Mouse (Mus musculus) intestine, embryonic 14.5 days (tissue): ENCODE results near the gene Wnt10a. TPM values are rescaled to one million over a fixed set of nuclear protein-coding genes. Genes with fewer than 3 reads are reported as not detected.

Source experiments
- ATAC-seq: fragments of 200-750 bp; cut with Nextera tagmentation; replicated peaks from 2 replicates; pipeline ENCODE4 v1.8.0; 2017; ENCODE audit warnings: low read depth, moderate number of reproducible peaks, moderate TSS enrichment, moderate library complexity; ENCODE audit not compliant: low FRiP score, low TSS enrichment
- DNase-seq: peaks from one replicate; pipeline ENCODE4 v3.0.0-alpha.2; 2018; ENCODE audit warnings: low spot score
- H3K27ac ChIP-seq: fragments of 300-500 bp; sonication (generic); 2 replicates; pipeline ENCODE4 v1.5.1; 2014; ENCODE audit warnings: low read depth, mild to moderate bottlenecking, control low read depth
- H3K27me3 ChIP-seq: fragments of 300-500 bp; sonication (generic); replicated peaks from 2 replicates; pipeline ENCODE4 v1.6.1; 2014; ENCODE audit warnings: low read length, control low read depth; ENCODE audit not compliant: control insufficient read depth, insufficient read depth
- H3K36me3 ChIP-seq: fragments of 300-500 bp; sonication (generic); 2 replicates; pipeline ENCODE4 v1.6.1; 2014; ENCODE audit warnings: low read length, control low read depth; ENCODE audit not compliant: control insufficient read depth, insufficient read depth
- H3K4me1 ChIP-seq: fragments of 300-500 bp; sonication (generic); replicated peaks from 2 replicates; pipeline ENCODE4 v1.6.1; 2014; ENCODE audit warnings: low read length, control low read depth, mixed read lengths; ENCODE audit not compliant: control insufficient read depth, insufficient read depth
- H3K4me2 ChIP-seq: fragments of 300-500 bp; sonication (generic); 2 replicates; pipeline ENCODE4 v1.6.1; 2014; ENCODE audit warnings: low read length
- H3K4me3 ChIP-seq: fragments of 300-500 bp; sonication (generic); 2 replicates; pipeline ENCODE4 v1.5.1; 2014; ENCODE audit warnings: low read depth, low read length, control low read depth, mixed read lengths
- H3K9ac ChIP-seq: fragments of 300-500 bp; sonication (generic); 2 replicates; pipeline ENCODE4 v1.6.1; 2014; ENCODE audit warnings: mild to moderate bottlenecking, low read length
- H3K9me3 ChIP-seq: fragments of 300-500 bp; sonication (generic); 2 replicates; pipeline ENCODE4 v1.6.1; 2016; ENCODE audit warnings: low read length, control low read depth; ENCODE audit not compliant: control insufficient read depth
- WGBS: fragments of 180-500 bp; shearing (Covaris S2); extraction: QIAGEN DNeasy Blood & Tissue Kit; methylation state at CpG from one replicate; pipeline ENCODE4 v1.1.7; 2014; 5-methylcytosine and 5-hydroxymethylcytosine counted together
- polyA plus RNA-seq: library from polyadenylated mRNA; unstranded; fragments of >200 nt; fragmentation: Nextera tagmentation; extraction: Ambion mirVana; gene quantifications from 2 replicates; pipeline ENCODE4 v1.2.1, GENCODE M21; 2014

The Wnt10a gene
- polyA plus RNA-seq, 1 experiment from 2014 or later = 0.30 TPM

DNA sequence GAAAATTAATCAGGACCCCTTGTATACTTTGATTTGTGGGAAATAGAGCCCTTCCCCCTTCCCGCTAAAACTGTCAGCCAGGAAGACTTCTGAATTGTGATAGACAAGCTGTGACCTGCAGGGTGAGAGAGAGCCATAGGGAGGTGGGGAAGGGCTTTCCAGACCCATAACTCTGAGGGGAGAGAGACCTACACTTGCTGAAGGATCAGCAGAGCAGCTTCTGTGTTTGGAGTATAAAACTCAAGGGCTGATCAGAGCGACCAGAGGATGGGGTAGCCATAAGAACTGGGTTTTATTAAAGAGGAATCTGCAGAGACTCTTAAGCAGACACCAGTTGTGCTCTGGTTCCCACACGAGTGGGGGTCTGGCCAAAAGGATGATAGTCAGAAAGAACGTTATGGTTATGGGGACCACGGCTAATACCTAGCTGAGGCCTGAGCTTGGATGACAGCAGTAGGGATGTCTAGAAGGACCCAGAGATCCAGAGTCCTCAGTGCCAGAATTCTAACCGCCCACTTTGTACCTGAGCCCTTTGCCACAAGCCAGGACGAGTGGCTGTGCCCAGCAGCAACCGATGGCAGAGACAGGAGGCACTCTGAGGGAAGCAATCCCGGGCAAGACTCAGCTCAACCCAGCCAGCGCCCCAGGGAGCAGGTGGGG is 13.0 kb downstream of the Wnt10a start:
- WGBS = 12% methylated on average over 10 of the region's 10 CpGs
- Histone ChIP-seq H3K36me3 (no peaks in the 10 kb centered on the region), H3K4me1 (peaks cover 22% of the 10 kb centered on the region), H3K9ac (no peak overlapping the region), H3K27ac (no peak overlapping the region), H3K4me3 (no peak overlapping the region), H3K9me3 (no peaks in the 10 kb centered on the region), H3K27me3 (peaks cover 100% of the 10 kb centered on the region), H3K4me2 (no peak overlapping the region)
- ATAC-seq (no peak), DNase-seq (no peak)

- ATAC-seq (no peak), DNase-seq (no peak)
- 21% methylated on average over 4 of the region's 4 CpGs for WGBS
- peaks cover 21% of the 10 kb centered on the region for H3K4me1 ChIP-seq
- no peaks in the 10 kb centered on the region for H3K9me3 ChIP-seq
- no peaks in the 10 kb centered on the region for H3K36me3 ChIP-seq
- peaks cover 97% of the 10 kb centered on the region for H3K27me3 ChIP-seq
- H3K27ac ChIP-seq = no peak overlapping the region
- H3K4me3 ChIP-seq = no peak overlapping the region
- no peak overlapping the region for H3K9ac ChIP-seq
- H3K4me2 ChIP-seq = no peak overlapping the region
Observed at GRCm38 (mm10) chr1:74805340-74805835, 14.1 kb downstream of the Wnt10a start.

GRCm38 (mm10) chr1:74805843-74806242 is 14.5 kb downstream of the Wnt10a start:
- Histone ChIP-seq H3K4me3 (no peak overlapping the region), H3K9me3 (no peaks in the 10 kb centered on the region), H3K4me2 (no peak overlapping the region), H3K9ac (no peak overlapping the region), H3K27me3 (peaks cover 93% of the 10 kb centered on the region), H3K27ac (no peak overlapping the region), H3K4me1 (peaks cover 17% of the 10 kb centered on the region), H3K36me3 (no peaks in the 10 kb centered on the region)
- no peak for DNase-seq
- 21% methylated on average over 5 of the region's 5 CpGs for WGBS
- ATAC-seq = no peak

GRCm38 (mm10) chr1:74806360-74807311 is 15.3 kb downstream of the Wnt10a start:
- WGBS = 2% methylated on average over 38 of the region's 38 CpGs
- ATAC-seq (peak; percentile 26; the same call in 1 of the 2 replicates), DNase-seq (peak; percentile 62)
- peaks cover 17% of the 10 kb centered on the region for H3K4me1 ChIP-seq
- no peaks in the 10 kb centered on the region for H3K36me3 ChIP-seq
- no peaks in the 10 kb centered on the region for H3K9me3 ChIP-seq
- H3K27ac ChIP-seq = no peak overlapping the region
- H3K4me3 ChIP-seq = peak overlapping the region; percentile 13; the same call in 1 of the 2 replicates
- no peak overlapping the region for H3K9ac ChIP-seq
- peaks cover 89% of the 10 kb centered on the region for H3K27me3 ChIP-seq
- peak overlapping the region; percentile 38 for H3K4me2 ChIP-seq

DNA sequence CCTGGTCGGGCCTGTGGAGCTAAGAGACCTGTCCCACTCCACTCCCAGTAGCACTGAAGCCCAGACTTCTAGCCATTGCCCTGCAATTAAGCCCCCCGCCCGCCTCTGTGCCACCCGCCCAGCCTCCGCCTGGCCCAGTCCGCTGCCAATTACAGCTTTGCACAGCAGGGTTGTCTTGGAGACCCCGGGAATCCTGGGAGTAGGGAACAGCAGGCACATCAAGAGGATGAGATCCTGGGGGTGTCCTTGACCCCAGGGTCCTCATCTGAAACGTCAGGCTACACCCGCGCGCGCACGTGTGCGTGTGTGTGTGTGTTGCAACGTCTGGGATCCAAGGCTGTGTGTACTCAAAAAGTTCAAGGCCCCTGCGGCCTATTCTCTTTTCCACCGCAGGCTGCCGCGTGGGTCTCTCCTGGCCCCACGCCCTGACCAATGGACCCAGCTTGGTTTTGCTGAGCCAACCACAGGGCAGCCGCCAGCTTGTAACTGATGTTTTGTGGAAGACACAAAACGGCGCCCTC is 16.3 kb downstream of the Wnt10a start:
- Histone ChIP-seq H3K9ac (no peak overlapping the region), H3K4me2 (peak overlapping the region; percentile 40), H3K4me3 (peak overlapping the region; percentile 23; the same call in 1 of the 2 replicates), H3K36me3 (no peaks in the 10 kb centered on the region), H3K27ac (no peak overlapping the region), H3K27me3 (peaks cover 79% of the 10 kb centered on the region), H3K4me1 (peaks cover 17% of the 10 kb centered on the region), H3K9me3 (no peaks in the 10 kb centered on the region)
- DNase-seq = no peak
- 7% methylated on average over 23 of the region's 23 CpGs for WGBS
- ATAC-seq = no peak

- H3K9ac ChIP-seq = no peak overlapping the region
- no peaks in the 10 kb centered on the region for H3K36me3 ChIP-seq
Observed at GRCm38 (mm10) chr1:74808078-74808477, 16.8 kb downstream of the Wnt10a start.

GRCm38 (mm10) chr1:74809007-74809406 is 17.7 kb downstream of the Wnt10a start:
- 58% methylated on average over 10 of the region's 10 CpGs for WGBS
- ATAC-seq = no peak
- no peak overlapping the region for H3K4me3 ChIP-seq

More at GRCm38 (mm10) chr1:74808078-74808477, 16.8 kb downstream of the Wnt10a start:
- peak; percentile 71 for ATAC-seq
- H3K4me1 ChIP-seq = peaks cover 17% of the 10 kb centered on the region
- H3K9me3 ChIP-seq = no peaks in the 10 kb centered on the region
- no peak overlapping the region for H3K27ac ChIP-seq
- DNase-seq = peak; percentile 98
- under 1% methylated on average over 16 of the region's 16 CpGs for WGBS
- H3K27me3 ChIP-seq = peaks cover 75% of the 10 kb centered on the region
- peak overlapping the region; percentile 23 for H3K4me3 ChIP-seq
- H3K4me2 ChIP-seq = peak overlapping the region; percentile 40

GRCm38 (mm10) chr1:74814931-74815647 is 23.8 kb downstream of the Wnt10a start:
- Histone ChIP-seq H3K4me1 (peaks cover 8% of the 10 kb centered on the region), H3K4me3 (no peak overlapping the region), H3K9me3 (no peaks in the 10 kb centered on the region), H3K27ac (no peak overlapping the region), H3K36me3 (no peaks in the 10 kb centered on the region), H3K9ac (no peak overlapping the region), H3K27me3 (peaks cover 5% of the 10 kb centered on the region; the same call in 1 of the 2 replicates), H3K4me2 (no peak overlapping the region)
- WGBS = 77% methylated on average over 9 of the region's 9 CpGs
- ATAC-seq = no peak
- no peak for DNase-seq

More at GRCm38 (mm10) chr1:74809007-74809406, 17.7 kb downstream of the Wnt10a start:
- Histone ChIP-seq H3K27me3 (peaks cover 66% of the 10 kb centered on the region), H3K4me1 (peaks cover 13% of the 10 kb centered on the region), H3K9me3 (no peaks in the 10 kb centered on the region), H3K27ac (no peak overlapping the region), H3K36me3 (no peaks in the 10 kb centered on the region), H3K4me2 (no peak overlapping the region), H3K9ac (no peak overlapping the region)
- no peak for DNase-seq
